ENCODE assay signal across 11 mouse cellular contexts in genomic region chr4:136815364-136815763, GRCm38 (mm10). TPM values are rescaled to one million over a fixed set of nuclear protein-coding genes. Genes with fewer than 3 reads are reported as not detected.
A peak's percentile ranks its signal among the peaks of the same experiment; 100 is the strongest.
DNase-seq lines count a peak whose midpoint lies in the region; ATAC-seq and TF ChIP-seq lines count a peak whose summit lies in the region.
"Had no signal": no experiment of that assay in that cellular context is flagged by ENCODE, and none has a peak within 500 bp of the region (broad histone marks: within the 10 kb centered on the region; RNA-seq: fewer than 3 reads in every experiment).

No protein-coding gene starts in this region.

- peak; percentile 58 for TF ChIP-seq CTCF in bone marrow macrophage, adult 2 months (IDR thresholded peaks at IDR 0.05; ENCODE audit: low read depth, low read length)

- H3K9ac ChIP-seq in neural tube, embryonic 11.5 days (ENCODE audit: low read length) = no peak overlapping the region
- H3K9ac ChIP-seq in forebrain, embryonic 13.5 days = no peak overlapping the region
- H3K9ac ChIP-seq: hindbrain, embryonic 12.5 days; neural tube, embryonic 13.5 days had no signal

- H3K4me2 ChIP-seq in neural tube, embryonic 11.5 days (ENCODE audit: low read depth) = no peak overlapping the region
- H3K4me2 ChIP-seq in forebrain, embryonic 13.5 days = no peak overlapping the region
- H3K4me2 ChIP-seq: hindbrain, embryonic 12.5 days; neural tube, embryonic 13.5 days had no signal

- no peaks in the 10 kb centered on the region for H3K27me3 ChIP-seq in neural tube, embryonic 11.5 days (ENCODE audit: control insufficient read depth, insufficient read depth, low read length)
- H3K27me3 ChIP-seq in forebrain, embryonic 13.5 days = no peaks in the 10 kb centered on the region
- H3K27me3 ChIP-seq: hindbrain, embryonic 12.5 days; neural tube, embryonic 13.5 days had no signal

- no peaks in the 10 kb centered on the region for H3K9me3 ChIP-seq in neural tube, embryonic 11.5 days (ENCODE audit: control insufficient read depth, low read length)
- H3K9me3 ChIP-seq in forebrain, embryonic 13.5 days (replicated peaks) = no peaks in the 10 kb centered on the region
- H3K9me3 ChIP-seq: hindbrain, embryonic 12.5 days; neural tube, embryonic 13.5 days had no signal

- H3K27ac ChIP-seq in neural tube, embryonic 11.5 days (ENCODE audit: low read depth, low read length) = no peak overlapping the region
- no peak overlapping the region for H3K27ac ChIP-seq in bone marrow macrophage, adult 2 months (ENCODE audit: insufficient read depth, low read depth, low read length)
- no peak overlapping the region for H3K27ac ChIP-seq in forebrain, embryonic 13.5 days
- H3K27ac ChIP-seq: hindbrain, embryonic 12.5 days; neural tube, embryonic 13.5 days had no signal

- DNase-seq in gastrocnemius, adult 18-20 months (ENCODE audit: low spot score) = peak; percentile 24
- no peak for DNase-seq in gastrocnemius, postnatal 36 days
- DNase-seq in neural tube, embryonic 11.5 days (ENCODE audit: low spot score) = peak; percentile 15
- no peak for DNase-seq in neural tube, embryonic 10.5 days (ENCODE audit: extremely low spot score, low spot score)
- DNase-seq in thymus, postnatal 0 days (ENCODE audit: low spot score) = peak; percentile 48
- no peak for DNase-seq in cerebellum, adult 8-10 months

- no peak for ATAC-seq in neural tube, embryonic 11.5 days (ENCODE audit: insufficient read depth, low FRiP score, low TSS enrichment)
- ATAC-seq in forebrain, embryonic 13.5 days = no peak

- intact Hi-C loops in gastrocnemius, postnatal 36 days (cut with DNase I) = no loop called here

- H3K36me3 ChIP-seq in neural tube, embryonic 11.5 days (ENCODE audit: control insufficient read depth, insufficient read depth, low read length) = no peaks in the 10 kb centered on the region
- H3K36me3 ChIP-seq in forebrain, embryonic 13.5 days (ENCODE audit: poor library complexity, severe bottlenecking) = 0 out of 2 replicates have a peak, but pooled peaks cover 2% of the 10 kb centered on the region
- H3K36me3 ChIP-seq: hindbrain, embryonic 12.5 days; neural tube, embryonic 13.5 days had no signal

- H3K4me1 ChIP-seq in neural tube, embryonic 11.5 days (ENCODE audit: control insufficient read depth, insufficient read depth, low read length) = peaks cover 39% of the 10 kb centered on the region
- no peaks in the 10 kb centered on the region for H3K4me1 ChIP-seq in bone marrow macrophage, adult 2 months (ENCODE audit: control insufficient read depth, insufficient read depth, low read length)
- H3K4me1 ChIP-seq in forebrain, embryonic 13.5 days = peaks cover 78% of the 10 kb centered on the region

- 71% methylated on average over 5 of the region's 5 CpGs for WGBS in neural tube, embryonic 11.5 days
- WGBS in forebrain, embryonic 13.5 days = 62% methylated on average over 5 of the region's 5 CpGs

- no peak for TF ChIP-seq POLR2A in bone marrow macrophage, adult 2 months (IDR thresholded peaks at IDR 0.05; ENCODE audit: borderline replicate concordance, low read depth, low read length)

- no peak overlapping the region for H3K4me3 ChIP-seq in neural tube, embryonic 11.5 days (ENCODE audit: low read depth, low read length)
- H3K4me3 ChIP-seq in bone marrow macrophage, adult 2 months (ENCODE audit: insufficient read depth, low read length) = no peak overlapping the region
- H3K4me3 ChIP-seq in forebrain, embryonic 13.5 days = no peak overlapping the region
- H3K4me3 ChIP-seq: erythroblast, embryonic 14.5 days; hindbrain, embryonic 12.5 days; neural tube, embryonic 13.5 days had no signal

RNA-seq across cellular contexts. Expression of gene Ephb2, which starts 20.4 kb away (rescaled TPM):
- total RNA-seq in gastrocnemius, adult 18-20 months (2021) = under 1 TPM; 0.53 to 0.74 TPM
- under 1 TPM; 0.87 to 0.94 TPM for total RNA-seq in gastrocnemius, postnatal 36 days (2021)
- polyA plus RNA-seq in neural tube, embryonic 11.5 days (2014; fragmentation: Nextera tagmentation; extraction: Ambion mirVana) = 20.4 and 21.0 TPM in 2 replicates
- polyA plus RNA-seq in bone marrow macrophage, adult 2 months (2012; ENCODE audit: insufficient read depth, insufficient read length, missing spikeins) = not detected in 2 replicates
- 2.6 and 3.3 TPM in 2 replicates for polyA plus RNA-seq in thymus, postnatal 0 days (2015; fragmentation: Nextera tagmentation; extraction: Ambion mirVana)
- polyA plus RNA-seq in forebrain, embryonic 13.5 days (2015; fragmentation: Nextera tagmentation; extraction: Ambion mirVana) = 10.7 and 12.7 TPM in 2 replicates
- polyA plus RNA-seq: erythroblast, embryonic 14.5 days had no signal

Comparison
In these comparisons a context has a peak if more than half of its experiments do, and no peak if none do; other contexts are left out.
1. DNase-seq: peak in gastrocnemius, adult 18-20 months (single experiment), neural tube, embryonic 11.5 days (single experiment) and thymus, postnatal 0 days (single experiment); none in gastrocnemius, postnatal 36 days (0 of 2), neural tube, embryonic 10.5 days (single experiment) and cerebellum, adult 8-10 months (single experiment).